Mouse (Mus musculus) stomach, postnatal 0 days (tissue): ENCODE results near the gene Cox7a2l. TPM values are rescaled to one million over a fixed set of nuclear protein-coding genes. Genes with fewer than 3 reads are reported as not detected.
A peak's percentile ranks its signal among the peaks of the same experiment; 100 is the strongest.

ENCODE experiments used
- ATAC-seq: fragments of 200-750 bp; cut with Nextera tagmentation; 2 replicates; pipeline ENCODE4 v1.8.0; 2017; ENCODE audit not compliant: low FRiP score, low TSS enrichment
- DNase-seq: peaks from one replicate; pipeline ENCODE4 v3.0.0-alpha.2; 2016; ENCODE audit warnings: low spot score
- H3K27ac ChIP-seq: fragments of 300-500 bp; sonication (generic); replicated peaks from 2 replicates; pipeline ENCODE4 v1.5.1; 2014; ENCODE audit warnings: mild to moderate bottlenecking, control low read depth
- H3K27me3 ChIP-seq: fragments of 300-500 bp; sonication (generic); 2 replicates; pipeline ENCODE4 v1.6.1; 2014; ENCODE audit warnings: low read length; ENCODE audit not compliant: control insufficient read depth, insufficient read depth
- H3K36me3 ChIP-seq: fragments of 300-500 bp; sonication (generic); 2 replicates; pipeline ENCODE4 v1.6.1; 2014; ENCODE audit warnings: low read length, mixed read lengths; ENCODE audit not compliant: control insufficient read depth, insufficient read depth
- H3K4me1 ChIP-seq: fragments of 300-500 bp; sonication (generic); replicated peaks from 2 replicates; pipeline ENCODE4 v1.6.1; 2014; ENCODE audit warnings: antibody characterized with exemption; ENCODE audit not compliant: control insufficient read depth, insufficient read depth
- H3K4me2 ChIP-seq: fragments of 300-500 bp; sonication (generic); replicated peaks from 2 replicates; pipeline ENCODE4 v1.6.1; 2014; ENCODE audit warnings: low read depth, mild to moderate bottlenecking, control low read depth, moderate library complexity
- H3K4me3 ChIP-seq: fragments of 300-500 bp; sonication (generic); 2 replicates; pipeline ENCODE4 v1.5.1; 2014; ENCODE audit warnings: low read depth, low read length, control low read depth
- H3K9ac ChIP-seq: fragments of 300-500 bp; sonication (generic); 2 replicates; pipeline ENCODE4 v1.6.1; 2014; ENCODE audit warnings: mild to moderate bottlenecking, low read length, control low read depth, mixed read lengths
- H3K9me3 ChIP-seq: fragments of 300-500 bp; sonication (generic); 2 replicates; pipeline ENCODE4 v1.6.1; 2016; ENCODE audit warnings: low read length; ENCODE audit not compliant: control insufficient read depth
- CTCF ChIP-seq: IDR thresholded peaks from 2 replicates; pipeline ENCODE4 v1.5.1; 2016; ENCODE audit warnings: antibody characterized with exemption, low read depth, mild to moderate bottlenecking, moderate library complexity
- EP300 ChIP-seq: optimal IDR thresholded peaks from 2 replicates; pipeline ENCODE3; 2016; ENCODE audit warnings: antibody characterized with exemption
- WGBS: fragments of 180-500 bp; shearing (Covaris S2); extraction: QIAGEN DNeasy Blood & Tissue Kit; methylation state at CpG from one replicate; pipeline ENCODE4 v1.1.7; 2014; 5-methylcytosine and 5-hydroxymethylcytosine counted together
- polyA plus RNA-seq: library from polyadenylated mRNA; unstranded; fragments of >200 nt; fragmentation: Nextera tagmentation; extraction: Ambion mirVana; gene quantifications from 2 replicates; pipeline ENCODE4 v1.2.1, GENCODE M21; 2015

The Cox7a2l gene
- polyA plus RNA-seq = 163 and 183 TPM in 2 replicates

DNA sequence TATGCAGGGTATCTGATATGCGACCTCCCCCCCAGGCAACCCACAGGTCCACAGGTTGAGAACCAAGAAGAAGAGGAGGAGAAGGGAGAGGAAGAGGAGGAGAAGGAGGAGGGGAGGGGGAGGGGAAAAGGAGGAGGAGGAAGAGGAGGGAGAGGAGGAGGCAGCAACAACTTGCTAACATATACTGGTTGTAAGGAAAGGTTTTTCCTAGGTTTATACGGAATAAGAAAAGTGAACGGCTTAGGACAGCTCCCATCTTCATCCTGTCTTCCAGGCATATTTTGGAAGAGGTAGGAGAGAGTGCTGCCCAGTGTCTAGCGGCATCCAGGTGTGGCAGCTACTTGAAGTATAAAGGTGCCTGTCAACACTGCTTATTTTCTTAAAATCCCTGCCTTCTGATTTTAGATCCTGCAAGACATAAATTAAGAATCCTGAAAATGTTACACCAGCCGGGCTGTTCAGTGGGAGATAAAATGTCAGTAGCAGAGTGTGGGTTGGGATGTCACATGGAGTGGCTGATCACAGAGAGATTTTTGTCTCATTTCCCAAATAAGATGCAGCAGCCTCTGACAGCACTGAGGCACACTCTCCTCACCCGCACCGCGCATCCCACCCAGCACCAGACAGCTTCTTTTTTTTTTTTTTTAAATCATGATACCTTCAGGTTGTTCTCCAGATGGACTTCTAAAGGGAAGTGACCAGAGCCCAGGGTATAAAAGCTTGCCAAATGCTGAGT lies at the start of gene Cox7a2l:
Gene Cox7a2l, minus strand, starts transcription at position 51 of the 736 bp plus-strand sequence.
- Histone ChIP-seq H3K27me3 (no peaks in the 10 kb centered on the region), H3K9ac (no peak within 1 kb of the TSS), H3K4me1 (peaks cover 9% of the 10 kb centered on the region), H3K36me3 (no peaks in the 10 kb centered on the region), H3K4me2 (no peak within 1 kb of the TSS), H3K9me3 (no peaks in the 10 kb centered on the region), H3K27ac (no peak within 1 kb of the TSS), H3K4me3 (no peak within 1 kb of the TSS)
- ATAC-seq = no peak
- WGBS = 88% methylated on average over 8 of the region's 8 CpGs
- DNase-seq = no peak
- no peak for TF ChIP-seq EP300
- no peak for TF ChIP-seq CTCF

DNA sequence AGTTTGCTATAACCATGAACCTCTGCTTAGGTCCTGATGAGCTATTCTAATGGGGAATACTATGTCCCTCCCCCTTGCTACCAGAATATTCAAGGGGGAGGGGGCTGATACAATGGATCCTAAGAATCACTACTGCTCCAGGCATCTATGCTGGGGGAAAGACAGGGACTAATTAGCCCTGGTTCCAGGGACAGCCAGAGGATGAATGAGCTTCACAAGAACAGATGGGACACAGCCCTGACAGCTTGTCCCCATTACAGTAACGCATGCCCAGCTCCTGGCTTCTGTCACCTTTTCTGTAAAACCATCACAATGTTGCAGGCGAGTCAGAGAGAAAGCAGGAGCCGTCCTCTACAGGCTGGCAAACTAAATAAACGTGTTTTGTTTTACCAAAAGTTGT lies 48.4 kb upstream of the Cox7a2l start:
- 56% methylated on average over 4 of the region's 4 CpGs for WGBS
- no peaks in the 10 kb centered on the region for H3K9me3 ChIP-seq
- DNase-seq (no peak), ATAC-seq (no peak)
- no peak overlapping the region for H3K9ac ChIP-seq
- no peaks in the 10 kb centered on the region for H3K27me3 ChIP-seq
- H3K4me3 ChIP-seq = no peak overlapping the region
- no peak overlapping the region for H3K4me2 ChIP-seq
- TF ChIP-seq EP300 (no peak), CTCF (no peak)
- H3K4me1 ChIP-seq = no peaks in the 10 kb centered on the region
- H3K36me3 ChIP-seq = no peaks in the 10 kb centered on the region
- no peak overlapping the region for H3K27ac ChIP-seq

DNA sequence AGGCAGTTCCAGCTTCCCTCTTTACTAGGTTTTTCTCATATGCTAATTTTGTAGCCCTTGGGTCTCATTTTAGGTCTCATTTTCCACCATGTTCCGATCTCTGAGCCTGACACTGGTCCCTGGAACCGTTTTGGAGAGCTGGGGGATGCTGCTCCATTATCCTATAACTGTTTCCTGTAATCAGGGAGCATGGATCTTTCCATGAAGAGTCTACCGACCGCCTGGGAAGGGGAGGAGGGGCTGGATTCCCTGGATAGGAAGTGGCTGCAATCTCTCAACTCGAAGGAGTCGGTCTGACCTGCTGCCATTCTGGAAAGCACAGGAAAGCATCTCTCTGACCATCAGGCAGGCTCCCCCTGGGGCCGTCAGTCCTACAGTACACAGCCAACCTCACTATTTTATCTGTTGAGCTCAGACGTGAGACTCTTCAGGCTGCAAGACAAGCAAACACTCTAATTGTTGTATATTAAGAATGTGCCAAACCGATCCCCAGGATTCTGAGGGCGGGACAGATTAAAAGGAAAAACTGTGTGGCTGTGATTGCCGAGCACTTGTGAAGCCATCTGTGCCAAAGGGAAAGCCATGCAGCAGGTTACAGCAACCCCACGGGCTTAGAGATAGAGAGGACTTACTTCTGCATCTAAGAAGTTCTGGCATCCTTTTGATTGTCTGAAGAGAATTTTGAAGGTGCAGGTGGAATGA lies 47.1 kb upstream of the Cox7a2l start:
- Histone ChIP-seq H3K9me3 (no peaks in the 10 kb centered on the region), H3K4me1 (no peaks in the 10 kb centered on the region), H3K9ac (no peak overlapping the region), H3K27ac (no peak overlapping the region), H3K4me3 (no peak overlapping the region), H3K36me3 (no peaks in the 10 kb centered on the region), H3K27me3 (no peaks in the 10 kb centered on the region), H3K4me2 (no peak overlapping the region)
- 49% methylated on average over 12 of the region's 12 CpGs for WGBS
- DNase-seq = no peak
- ATAC-seq = no peak
- TF ChIP-seq CTCF = no peak
- no peak for TF ChIP-seq EP300

DNA sequence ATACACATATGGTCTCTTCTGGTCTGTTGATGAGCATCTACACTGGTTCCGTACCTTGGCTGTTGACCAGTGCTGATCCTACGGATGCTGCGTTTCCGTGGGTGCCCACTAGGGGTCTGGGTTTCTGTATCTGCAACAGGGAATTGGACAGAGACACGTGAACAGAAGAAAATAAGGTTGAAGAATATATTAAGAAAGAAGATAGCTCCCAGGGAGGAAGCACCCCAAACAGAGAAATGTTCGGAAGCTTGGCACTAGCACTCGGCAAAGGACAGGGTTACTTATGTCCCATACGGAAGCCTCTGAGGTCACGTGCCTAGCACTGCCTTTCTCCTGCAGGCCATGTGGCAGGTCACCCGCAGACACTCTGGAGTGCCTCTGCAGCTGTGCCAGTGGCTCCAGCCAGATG lies 46.6 kb upstream of the Cox7a2l start:
- no peak overlapping the region for H3K27ac ChIP-seq
- no peaks in the 10 kb centered on the region for H3K27me3 ChIP-seq
- TF ChIP-seq CTCF (peak; percentile 76), EP300 (no peak)
- peak; percentile 58 for DNase-seq
- no peaks in the 10 kb centered on the region for H3K9me3 ChIP-seq
- H3K9ac ChIP-seq = no peak overlapping the region
- ATAC-seq = peak; percentile 67; the same call in 1 of the 2 replicates
- no peaks in the 10 kb centered on the region for H3K4me1 ChIP-seq
- WGBS = 49% methylated on average over 10 of the region's 10 CpGs
- H3K4me2 ChIP-seq = no peak overlapping the region
- no peaks in the 10 kb centered on the region for H3K36me3 ChIP-seq
- H3K4me3 ChIP-seq = no peak overlapping the region

DNA sequence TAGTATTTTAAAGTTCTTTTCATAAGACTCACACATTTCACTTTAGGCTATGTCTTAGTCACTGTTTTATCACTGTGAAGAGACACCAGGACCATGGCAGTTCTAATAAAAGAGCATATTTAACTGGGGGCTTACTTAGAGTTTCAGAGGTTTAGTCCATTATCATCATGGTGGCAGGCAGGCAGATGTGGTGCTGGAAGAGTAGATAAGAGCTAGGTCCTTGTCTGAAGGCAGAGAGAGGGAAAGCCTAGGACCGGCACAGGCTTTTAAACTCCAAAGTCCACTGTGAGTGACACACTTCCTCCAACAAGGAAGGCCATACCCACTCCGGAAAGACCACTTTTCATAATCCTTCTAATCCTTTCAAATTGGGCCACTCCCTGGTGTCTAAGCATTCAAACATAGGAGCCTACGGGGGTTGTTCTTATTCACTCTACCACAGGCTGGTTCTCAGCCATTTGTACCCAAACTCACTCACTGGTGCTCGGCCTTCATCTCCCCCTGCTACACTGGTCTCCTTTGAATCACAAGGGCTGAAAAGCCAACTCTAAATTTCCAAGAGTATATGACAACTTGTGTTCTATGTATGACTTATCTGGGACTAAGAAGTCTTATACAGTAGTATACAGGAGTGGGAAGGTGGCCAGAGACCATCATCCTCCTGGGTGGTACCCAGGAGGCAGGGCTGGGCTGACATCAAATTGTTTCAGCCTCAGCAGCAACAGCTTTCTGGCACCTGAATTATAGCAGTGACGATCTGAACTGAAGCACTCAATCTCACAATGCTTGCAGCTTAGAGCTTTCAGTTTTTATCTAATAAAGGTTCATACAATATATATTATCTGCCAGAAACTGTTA lies 45.3 kb upstream of the Cox7a2l start:
- Histone ChIP-seq H3K9me3 (no peaks in the 10 kb centered on the region), H3K27ac (no peak overlapping the region), H3K36me3 (no peaks in the 10 kb centered on the region), H3K4me1 (no peaks in the 10 kb centered on the region), H3K9ac (no peak overlapping the region), H3K27me3 (no peaks in the 10 kb centered on the region), H3K4me3 (no peak overlapping the region), H3K4me2 (no peak overlapping the region)
- ATAC-seq (no peak), DNase-seq (no peak)
- WGBS = 82% methylated on average over 5 of the region's 5 CpGs
- no peak for TF ChIP-seq CTCF
